Mouse (Mus musculus) right cerebral cortex, postnatal 4 days (tissue): ENCODE data around the gene Col8a2.

Experiments
- DNase-seq: peaks from one replicate; pipeline ENCODE4 v3.0.0-alpha.2; 2022

Col8a2 gene

DNA sequence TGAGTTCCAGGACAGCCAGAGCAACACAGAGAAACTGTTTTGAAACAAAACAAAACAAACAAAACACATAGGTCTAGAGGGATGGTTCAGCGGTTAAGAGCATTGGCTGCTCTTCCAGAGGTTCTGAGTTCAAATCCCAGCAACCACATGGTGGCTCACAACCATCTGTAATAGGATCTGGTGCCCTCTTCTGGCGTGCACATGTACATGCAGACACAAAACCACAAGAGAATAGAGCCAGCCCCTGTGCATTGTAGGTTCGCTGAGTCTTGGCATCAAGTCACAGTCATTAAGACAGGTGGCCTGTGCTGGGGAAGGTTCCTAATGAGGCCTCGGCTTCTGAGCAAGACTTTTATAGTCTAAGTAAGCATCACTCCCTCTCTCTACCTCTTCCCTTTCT, 17.3 kb downstream of the Col8a2 start:
- DNase-seq = no peak

DNA sequence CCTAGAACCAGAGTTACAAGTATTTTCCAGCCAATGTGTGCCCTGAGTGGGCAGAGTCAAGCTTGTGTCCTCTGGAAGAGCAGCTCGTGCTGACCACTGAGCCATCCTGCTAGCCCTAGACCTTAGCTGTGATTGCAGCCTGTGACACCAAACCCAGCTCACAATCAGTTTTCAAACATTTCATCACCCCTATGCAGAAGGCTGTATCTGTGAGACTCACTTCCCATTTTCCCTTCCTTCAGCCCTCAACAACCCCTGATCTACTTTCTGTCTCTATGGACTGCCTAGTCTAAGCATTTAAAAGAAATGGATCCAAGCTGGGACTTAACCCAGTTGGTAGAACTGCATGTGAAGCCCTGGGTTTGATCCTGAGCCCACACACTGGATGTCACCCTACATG, 18.8 kb downstream of the Col8a2 start:
- no peak for DNase-seq

DNA sequence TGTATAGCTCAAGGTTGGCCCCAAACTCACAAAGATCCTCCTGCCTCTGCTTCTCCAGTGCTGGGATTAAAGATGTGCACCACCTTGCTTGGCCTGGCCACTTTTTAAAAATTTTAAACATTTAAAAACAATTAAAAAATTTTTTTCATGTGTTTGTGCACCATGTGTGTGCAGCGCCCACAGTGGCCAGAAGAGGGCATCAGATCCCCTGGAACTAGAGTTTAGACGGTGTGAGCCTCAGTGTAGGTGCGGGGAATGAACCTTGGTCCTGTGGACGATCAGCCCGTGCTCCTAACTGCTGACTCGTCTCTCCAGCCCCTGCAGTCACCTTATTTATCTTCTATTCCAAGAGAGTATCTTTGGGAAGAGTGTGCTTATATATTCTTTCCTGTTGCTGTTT, 19.5 kb downstream of the Col8a2 start:
- DNase-seq = no peak

DNA sequence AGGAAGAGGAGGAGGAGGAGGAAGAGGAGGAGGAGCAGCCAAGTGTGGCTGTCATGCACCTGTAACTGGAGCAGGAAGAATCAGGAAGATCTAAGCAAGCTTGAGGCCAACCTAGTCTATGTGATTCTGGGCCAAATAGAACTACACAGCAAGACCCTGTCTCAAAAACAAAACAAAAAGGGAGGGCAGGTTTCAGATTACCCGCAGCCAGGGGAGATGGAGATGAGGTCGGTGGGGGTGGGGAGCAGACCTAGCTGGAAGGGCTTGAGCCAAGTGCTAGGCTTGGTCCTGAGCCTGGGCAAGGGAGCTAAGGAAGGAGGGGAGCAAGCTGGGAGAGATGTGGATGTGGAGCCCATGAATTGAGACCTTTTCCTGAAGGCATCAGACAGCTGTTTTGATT, 20.2 kb downstream of the Col8a2 start:
- DNase-seq = no peak

DNA sequence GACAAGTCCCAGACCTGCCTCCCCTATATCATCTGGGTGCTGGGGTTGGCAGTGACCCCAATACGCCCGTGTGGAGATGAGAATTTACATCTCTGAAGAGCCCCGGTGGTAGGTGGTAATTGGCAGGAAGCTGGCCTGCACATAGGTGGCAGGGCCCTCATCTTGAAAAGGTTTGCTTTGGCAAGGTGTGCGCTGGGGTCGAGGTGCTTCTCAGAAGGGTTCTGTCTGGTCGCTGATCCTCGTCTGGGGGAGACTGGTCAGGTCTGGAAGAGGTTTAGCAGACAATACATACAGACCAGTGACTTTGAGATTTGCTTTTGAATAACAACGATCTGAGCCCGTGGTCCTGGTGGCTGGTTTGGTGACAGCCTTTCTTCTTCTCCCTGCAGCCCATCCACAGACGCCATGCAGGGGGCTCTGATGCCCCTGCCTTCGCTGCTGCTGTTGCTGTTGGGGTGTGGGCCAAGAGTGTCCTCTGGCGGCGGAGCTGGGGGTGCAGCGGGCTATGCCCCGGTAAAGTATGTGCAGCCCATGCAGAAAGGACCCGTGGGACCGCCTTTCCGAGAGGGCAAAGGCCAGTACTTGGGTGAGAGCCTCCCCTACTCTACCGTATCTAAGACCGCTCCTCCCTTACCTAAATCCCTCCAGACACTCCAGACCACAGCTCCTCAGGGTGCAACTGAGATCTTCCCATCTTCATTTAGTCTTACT, 22.8 kb downstream of the Col8a2 start:
- DNase-seq = no peak

DNA sequence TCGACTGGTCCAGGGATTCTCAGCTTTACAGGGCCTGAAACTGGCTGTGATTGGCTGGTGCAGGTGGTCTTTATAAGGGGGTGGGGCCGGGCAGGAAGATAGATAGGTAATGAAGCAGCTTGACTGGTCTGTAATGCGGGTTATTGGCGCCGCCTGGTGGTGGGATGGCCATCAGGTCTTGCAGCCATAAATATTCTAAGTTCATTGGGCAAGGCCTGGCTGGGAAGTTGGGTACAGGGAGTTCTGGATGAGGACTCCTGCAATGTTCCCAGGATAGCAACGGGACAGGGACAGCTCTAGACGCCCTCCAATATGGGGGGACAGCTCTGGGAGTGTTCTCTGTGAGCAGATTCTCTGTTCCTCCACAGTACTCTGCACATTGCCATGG, 23.3 kb downstream of the Col8a2 start:
- DNase-seq = peak; percentile 92

DNA sequence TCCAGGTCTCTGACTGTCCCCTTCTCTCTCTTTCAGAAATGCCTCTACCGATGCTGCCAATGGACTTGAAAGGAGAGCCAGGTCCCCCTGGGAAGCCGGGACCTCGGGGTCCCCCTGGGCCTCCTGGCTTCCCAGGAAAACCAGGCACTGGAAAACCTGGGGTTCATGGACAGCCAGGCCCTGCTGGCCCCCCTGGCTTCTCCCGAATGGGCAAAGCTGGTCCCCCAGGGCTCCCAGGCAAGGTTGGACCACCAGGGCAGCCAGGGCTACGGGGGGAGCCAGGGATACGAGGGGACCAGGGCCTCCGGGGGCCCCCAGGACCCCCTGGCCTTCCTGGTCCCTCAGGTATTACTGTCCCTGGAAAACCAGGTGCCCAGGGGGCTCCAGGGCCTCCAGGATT, 23.8 kb downstream of the Col8a2 start:
- DNase-seq = no peak

DNA sequence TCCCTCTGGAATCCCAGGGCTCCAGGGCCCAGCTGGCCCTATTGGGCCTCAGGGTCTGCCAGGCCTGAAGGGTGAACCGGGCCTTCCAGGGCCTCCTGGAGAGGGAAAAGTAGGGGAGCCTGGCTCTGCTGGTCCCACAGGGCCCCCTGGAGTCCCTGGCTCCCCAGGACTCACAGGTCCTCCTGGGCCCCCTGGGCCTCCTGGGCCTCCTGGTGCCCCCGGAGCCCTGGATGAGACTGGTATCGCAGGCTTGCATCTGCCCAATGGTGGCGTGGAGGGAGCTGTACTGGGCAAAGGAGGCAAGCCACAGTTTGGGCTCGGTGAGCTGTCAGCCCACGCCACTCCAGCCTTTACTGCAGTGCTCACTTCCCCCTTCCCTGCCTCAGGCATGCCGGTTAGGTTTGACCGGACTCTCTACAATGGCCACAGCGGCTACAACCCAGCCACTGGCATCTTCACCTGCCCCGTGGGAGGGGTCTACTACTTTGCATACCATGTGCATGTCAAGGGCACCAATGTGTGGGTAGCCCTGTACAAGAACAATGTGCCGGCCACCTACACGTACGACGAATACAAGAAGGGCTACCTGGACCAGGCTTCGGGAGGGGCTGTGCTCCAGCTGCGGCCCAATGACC, 25.1 kb downstream of the Col8a2 start:
- DNase-seq = no peak

DNA sequence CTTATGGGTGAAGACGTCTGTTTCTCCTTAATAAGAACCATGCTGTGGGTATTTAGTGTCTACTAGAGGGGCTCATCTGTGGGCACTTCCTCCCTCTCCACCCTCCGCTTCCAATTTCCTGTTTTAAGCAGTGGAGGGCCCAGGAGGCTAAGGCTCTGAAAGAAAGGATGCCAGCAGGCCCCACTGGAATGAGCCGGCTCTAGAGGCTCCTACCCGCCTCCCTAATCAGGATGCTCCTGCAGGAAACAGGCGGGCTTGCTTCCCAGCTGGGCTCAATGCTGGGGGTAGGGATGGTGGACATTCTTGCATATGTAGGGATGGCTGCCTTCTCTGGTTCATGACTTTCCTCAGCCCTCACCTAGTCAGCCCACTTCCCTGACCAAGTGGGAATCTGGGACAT, 26.6 kb downstream of the Col8a2 start:
- no peak for DNase-seq

DNA sequence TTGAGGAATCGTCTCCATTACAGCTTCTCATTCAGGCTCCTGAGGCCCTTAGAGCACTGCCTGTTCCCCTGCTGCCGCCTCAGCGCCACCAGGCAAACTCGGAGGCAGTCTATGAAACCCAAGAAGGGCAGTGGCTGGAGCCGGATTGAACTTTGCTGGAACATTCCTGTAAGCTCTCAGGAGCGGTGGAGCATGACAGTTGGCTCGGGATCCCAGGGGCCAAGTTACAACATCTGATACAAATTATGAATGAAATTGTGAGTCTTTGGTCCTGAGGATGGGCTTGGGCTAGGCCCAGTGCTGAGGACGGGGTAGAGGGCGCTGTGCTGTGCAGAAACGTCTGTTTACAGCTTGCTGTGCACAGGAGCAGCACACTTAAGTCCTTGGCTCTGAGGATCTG, 27.8 kb downstream of the Col8a2 start:
- DNase-seq = no peak

DNA sequence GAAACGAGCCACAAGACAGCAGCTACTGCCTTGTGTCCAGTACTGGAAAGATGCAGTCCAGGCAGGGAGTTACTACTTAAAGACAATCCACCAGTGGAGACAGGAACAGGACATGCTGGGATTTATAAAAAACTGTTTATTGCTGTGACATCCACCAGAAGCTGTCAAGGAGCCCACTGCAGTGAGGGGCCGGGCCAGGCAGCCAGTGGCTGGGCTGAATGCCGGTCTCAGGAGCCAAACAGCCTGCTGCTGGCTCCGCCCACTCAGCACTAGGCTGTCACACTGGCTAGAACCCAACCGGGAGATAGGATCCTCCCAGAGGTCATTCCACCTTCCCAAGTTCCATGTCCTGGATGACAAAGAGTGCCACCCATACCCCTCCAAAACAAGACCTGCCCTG, 29.3 kb downstream of the Col8a2 start:
- DNase-seq = no peak

DNA sequence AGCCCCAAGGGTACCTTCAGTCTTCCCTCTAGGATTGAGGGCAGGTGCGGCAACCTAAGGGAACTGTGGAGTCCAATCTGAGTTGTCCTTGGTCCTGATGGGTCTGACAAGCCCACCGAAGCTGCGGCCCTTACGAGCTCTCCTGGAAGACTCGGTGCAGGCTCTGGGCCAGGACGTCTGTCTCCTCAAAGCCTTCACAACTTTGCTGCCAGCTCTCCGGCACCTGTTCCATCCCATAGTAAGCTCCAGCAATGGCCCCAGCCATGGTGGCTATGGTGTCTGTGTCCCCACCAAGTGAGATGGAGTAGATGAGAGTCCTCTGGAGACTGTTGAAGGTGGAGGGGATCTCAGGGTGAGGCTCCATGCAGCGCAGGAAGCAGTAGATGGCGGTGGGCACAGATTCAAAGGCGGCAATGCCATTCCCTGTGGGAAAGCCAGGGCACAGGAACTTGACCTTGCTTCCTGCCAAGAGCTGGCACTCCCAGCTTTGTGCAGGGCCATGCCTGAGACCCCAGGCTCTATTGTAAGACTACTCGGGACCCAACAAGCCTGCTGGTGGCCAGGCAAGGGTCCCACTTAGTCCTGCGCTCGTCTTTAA, 29.9 kb downstream of the Col8a2 start:
- no peak for DNase-seq

DNA sequence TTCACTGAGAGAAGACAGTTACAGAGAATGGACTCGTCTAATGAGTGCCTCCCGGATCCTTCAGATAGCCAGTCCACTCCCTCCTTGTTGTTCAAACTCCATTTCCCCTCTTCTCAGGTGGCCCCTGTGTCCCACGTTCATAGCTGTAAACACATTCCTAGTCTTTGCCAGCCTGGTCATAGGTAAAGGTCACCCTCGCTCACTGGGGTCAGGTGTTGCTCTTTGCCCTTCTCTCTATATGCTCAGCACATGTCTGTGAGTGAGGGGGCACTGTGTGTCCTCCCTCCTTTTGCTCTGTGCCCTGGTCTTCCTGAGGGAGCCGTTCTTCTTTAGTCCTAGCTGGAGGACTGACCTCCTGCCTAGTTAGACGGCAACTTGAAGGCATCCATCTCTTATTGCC, 33.2 kb downstream of the Col8a2 start:
- no peak for DNase-seq

DNA sequence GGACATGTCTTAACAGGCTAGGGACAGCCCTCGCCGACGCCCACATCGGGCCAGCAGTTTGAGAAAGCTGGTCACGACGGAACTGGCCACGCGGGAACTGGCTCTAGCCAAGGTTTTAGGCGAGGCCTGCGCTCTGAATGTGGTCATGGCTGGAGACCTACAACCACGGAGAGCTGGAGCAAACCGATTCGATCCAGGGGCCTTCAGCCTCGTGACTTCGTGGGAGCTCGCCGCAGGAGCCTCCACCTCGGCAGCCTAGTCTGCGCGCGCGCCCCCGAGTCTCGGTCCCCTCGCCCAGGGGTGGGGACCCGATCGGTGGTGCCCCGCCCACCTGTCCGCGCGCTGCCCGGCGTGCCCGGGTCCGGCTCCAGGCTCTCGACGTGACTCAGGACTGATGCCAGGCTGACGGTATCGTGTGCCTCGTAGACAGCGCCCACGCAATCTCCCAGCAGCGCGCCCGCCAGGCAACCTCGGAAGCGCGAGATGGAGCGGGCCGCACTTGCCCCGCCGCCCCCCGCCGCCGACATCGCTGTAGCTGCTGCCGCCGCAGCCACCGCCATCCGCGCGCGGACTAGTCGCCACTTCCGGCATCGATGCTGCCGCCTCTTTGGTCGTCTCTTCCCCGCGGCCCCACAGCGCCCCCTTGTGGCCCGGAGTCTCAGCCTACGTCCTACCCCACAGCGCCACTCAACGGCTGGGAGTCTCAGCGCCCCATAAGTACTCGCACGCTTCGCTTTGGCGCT, 34.7 kb downstream of the Col8a2 start, which contains the start of gene Adprhl2:
Gene Adprhl2 (minus strand): TSS at position 593 of the 743 bp plus-strand sequence.
- DNase-seq = peak; percentile 100

DNA sequence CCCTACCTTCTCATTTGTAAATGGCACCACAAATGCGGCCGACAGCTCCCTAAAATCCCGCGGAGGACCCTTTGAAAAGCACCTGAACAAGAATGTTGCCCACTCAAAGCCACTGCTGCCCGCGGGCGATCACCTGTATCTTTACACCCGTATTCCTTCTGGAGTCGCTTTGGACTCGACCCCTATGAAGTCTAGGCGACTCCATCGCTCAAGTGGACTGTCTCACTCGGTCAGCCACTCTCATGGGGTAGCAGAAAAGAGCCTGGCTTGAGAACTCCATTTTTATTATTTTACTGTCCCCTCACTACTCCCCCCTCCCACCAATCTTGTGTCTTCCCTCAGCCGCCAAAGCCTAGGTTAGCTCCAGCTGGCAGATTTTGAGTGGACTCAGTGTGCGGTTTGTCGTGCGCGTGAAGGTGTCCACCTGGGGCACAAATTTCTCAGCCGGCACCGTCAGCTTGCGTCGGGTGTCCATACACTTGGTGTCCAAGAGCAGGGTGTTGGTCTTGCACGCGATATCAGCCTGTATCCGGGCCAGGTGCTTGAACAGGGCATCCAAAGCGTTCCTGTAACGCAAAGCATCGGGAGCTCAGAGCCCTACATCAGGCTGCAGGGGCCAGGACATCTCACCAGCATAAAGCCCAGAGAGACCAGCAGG, 35.4 kb downstream of the Col8a2 start:
- no peak for DNase-seq

DNA sequence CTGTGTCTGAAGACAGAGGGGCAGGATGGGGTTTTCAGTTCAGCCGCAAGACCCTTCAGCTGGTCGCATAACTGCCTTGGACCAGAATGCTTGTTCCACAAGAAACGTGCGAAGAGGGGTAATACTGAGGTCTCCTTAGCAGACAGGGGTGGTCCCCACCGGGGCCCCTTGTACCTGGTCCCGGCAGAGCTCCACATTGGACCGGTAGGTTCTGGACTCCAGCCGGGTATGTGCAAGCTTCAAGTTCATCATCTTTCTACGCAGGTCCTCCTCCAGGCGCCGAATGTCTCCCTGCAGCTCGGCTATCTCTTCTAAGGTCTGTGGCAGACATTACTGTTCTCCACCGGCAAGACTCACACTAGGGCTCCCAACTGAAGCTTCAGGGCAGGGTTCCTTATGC, 36.1 kb downstream of the Col8a2 start:
- no peak for DNase-seq

DNA sequence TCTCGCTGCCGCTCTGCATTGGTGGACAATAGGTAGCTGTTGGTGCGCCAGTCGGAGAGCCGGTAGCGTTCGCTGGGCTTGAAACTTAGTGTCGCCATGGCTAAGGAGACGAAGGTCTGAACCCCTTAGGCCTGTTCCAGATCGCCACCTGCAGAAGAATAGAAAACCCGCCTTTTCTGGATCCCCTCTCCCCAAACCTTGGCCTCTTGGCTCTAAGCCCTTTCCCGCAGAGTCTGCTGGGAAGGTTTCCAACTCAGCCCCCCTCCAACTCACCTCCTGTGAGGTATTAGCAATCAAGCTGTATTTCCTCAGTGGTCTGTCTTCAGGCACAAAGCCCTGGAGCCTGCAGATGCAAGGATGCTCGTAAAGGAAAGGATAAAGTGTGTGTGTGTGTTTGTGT, 38.3 kb downstream of the Col8a2 start:
- DNase-seq = no peak

DNA sequence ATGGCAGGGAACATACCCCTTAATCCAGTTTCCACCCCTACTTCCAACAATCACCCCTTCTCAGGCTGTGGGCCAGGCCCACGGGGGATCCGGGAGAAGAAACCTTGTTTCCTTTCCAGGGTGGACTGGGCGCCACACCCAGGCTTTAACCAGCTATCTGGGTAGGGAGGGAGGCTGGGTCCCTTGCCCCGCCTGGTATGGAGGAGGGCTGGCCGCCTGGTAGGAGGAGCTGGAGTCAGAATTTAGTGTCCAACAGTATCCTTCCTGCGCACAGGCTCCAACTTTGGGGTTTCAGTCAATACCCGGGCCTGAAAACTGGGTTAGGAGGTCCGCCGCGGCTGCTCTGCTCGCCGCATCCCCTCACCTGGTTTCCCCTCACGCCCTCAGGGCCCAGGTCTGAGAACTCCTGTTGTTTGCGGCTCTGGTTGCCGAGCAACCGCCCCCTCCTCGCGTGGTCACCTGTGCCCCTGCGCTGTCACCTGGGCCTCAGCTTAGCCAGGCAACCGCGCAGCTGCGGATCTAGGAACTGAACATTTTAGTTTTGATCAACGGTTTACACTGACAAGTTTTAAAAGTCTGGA, 38.8 kb downstream of the Col8a2 start, which contains the start of gene Tekt2:
Gene Tekt2 (minus strand): TSS at position 408 of the 581 bp plus-strand sequence.
- no peak for DNase-seq

DNA sequence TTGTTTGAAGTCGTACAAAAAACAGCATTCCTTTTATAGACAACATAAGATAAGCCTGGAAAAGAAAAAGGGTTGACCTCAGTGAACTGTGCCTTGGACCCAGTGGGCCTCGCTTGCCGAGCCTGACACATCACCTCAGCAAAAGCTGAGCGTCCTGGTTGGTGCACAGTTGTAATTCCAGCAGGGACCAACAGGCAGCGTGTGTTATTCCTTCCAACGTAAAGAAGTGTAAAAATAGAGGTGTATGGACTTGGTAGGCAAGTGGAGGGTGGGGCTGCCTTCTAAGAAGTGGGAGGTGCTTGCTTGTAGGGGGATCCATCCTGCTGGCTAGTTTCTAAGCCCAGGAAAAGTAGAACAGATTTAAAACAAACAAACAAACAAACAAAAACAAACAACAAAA, 39.4 kb downstream of the Col8a2 start:
- DNase-seq = no peak

DNA sequence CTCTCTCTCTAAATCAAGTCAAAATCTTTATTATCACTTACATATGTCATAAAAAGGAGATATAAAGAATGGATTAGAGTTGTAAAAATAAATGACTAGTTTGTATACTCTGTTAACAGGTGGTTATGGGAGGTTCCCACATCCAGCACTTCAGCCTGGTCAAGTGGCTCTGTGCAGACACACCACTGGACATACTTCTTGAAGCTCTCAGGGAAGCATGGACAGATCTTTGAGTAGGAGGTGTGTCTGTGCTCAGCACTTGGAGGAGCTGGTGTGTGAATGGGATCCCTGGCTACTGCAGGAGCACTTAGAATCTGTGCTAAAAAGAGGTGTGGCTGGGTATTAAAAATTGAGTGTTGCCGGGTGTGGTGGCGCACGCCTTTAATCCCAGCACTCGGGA, 43.7 kb downstream of the Col8a2 start:
- DNase-seq = no peak

DNA sequence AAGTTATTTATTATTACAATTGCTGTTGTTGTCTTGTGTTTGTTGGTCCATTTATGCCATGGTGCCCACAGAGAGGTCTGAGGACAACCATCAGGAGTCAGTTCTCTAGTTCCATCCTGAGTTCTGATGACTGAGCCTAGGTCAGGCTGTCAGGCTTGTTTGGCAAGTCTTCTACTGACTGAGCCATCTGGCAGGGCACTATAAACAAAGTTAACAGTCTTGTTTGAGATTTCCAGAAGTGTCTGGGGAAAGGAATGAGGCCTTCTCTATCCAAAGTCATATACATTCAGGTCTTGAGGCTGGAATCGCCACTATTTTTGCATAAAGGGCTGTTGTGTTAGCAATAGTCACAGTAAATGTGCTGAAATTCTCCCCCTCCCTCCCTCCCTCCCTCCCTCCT, 45.2 kb downstream of the Col8a2 start:
- DNase-seq = no peak

DNA sequence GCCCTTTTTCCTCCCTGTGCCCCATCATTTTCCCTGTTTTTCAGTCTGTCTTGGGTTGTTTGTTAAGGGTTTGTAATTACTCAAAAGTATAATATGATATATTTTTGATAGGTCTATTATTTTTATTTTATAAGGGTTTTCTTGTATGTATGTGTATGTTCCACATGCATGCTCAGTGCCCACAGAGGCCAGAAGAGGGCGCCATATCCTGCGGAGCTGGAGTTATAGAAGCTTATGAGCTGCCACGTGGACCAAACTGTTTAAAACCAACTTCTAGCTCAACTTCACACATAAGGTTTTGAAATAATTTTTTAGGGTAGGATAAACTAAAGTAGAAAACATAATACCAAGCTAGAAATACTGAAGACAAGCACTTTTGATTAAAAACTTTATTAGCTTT, 45.8 kb downstream of the Col8a2 start:
- no peak for DNase-seq

DNA sequence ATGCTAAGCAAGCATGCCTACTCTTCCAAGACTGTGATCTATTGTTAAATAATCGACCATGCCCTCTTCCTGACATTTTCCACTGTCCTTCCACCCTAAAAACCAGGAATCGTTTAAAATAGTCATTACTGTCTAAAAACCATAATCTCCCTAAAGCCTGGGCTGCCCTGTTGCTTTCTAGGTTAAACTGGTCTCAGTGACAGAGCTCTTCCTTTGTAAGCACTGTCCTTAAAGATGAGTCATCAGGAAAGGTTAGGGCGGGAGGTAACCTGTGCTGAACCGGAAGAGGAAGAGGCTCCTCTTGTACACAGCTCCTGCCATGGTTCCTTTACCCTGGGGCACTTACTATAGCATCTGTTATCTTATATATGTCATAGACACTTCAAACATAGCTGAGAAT, 52.9 kb downstream of the Col8a2 start:
- DNase-seq = no peak
